Mouse (Mus musculus) forebrain, embryonic 16.5 days (tissue): ENCODE measurements around the gene Lgals1. TPM values are rescaled to one million over a fixed set of nuclear protein-coding genes. Genes with fewer than 3 reads are reported as not detected.

Experiments used
- ATAC-seq: fragments of 200-750 bp; cut with Nextera tagmentation; 2 replicates; pipeline ENCODE4 v1.8.0; 2017; ENCODE audit warnings: mild to moderate bottlenecking, moderate library complexity
- H3K27ac ChIP-seq: fragments of 300-500 bp; sonication (generic); 2 replicates; pipeline ENCODE4 v1.5.1; 2014; ENCODE audit warnings: low read length, control low read depth
- H3K27me3 ChIP-seq: fragments of 300-500 bp; sonication (generic); replicated peaks from 2 replicates; pipeline ENCODE4 v1.6.1; 2014; ENCODE audit warnings: low read length; ENCODE audit not compliant: control insufficient read depth, insufficient read depth
- H3K36me3 ChIP-seq: fragments of 300-500 bp; sonication (generic); 2 replicates; pipeline ENCODE4 v1.6.1; 2014; ENCODE audit not compliant: control insufficient read depth, insufficient read depth
- H3K4me1 ChIP-seq: fragments of 300-500 bp; sonication (generic); replicated peaks from 2 replicates; pipeline ENCODE4 v1.6.1; 2014; ENCODE audit warnings: low read length; ENCODE audit not compliant: control insufficient read depth, insufficient read depth
- H3K4me2 ChIP-seq: fragments of 300-500 bp; sonication (generic); 2 replicates; pipeline ENCODE4 v1.6.1; 2014; ENCODE audit warnings: mild to moderate bottlenecking, low read length, control low read depth
- H3K4me3 ChIP-seq: fragments of 300-500 bp; sonication (generic); replicated peaks from 2 replicates; pipeline ENCODE4 v1.5.1; 2014; ENCODE audit warnings: mild to moderate bottlenecking, low read length, control low read depth
- H3K9ac ChIP-seq: fragments of 300-500 bp; sonication (generic); replicated peaks from 2 replicates; pipeline ENCODE4 v1.6.1; 2014; ENCODE audit warnings: low read depth, low read length, control low read depth
- H3K9me3 ChIP-seq: fragments of 300-500 bp; sonication (generic); 2 replicates; pipeline ENCODE4 v1.6.1; 2016; ENCODE audit warnings: low read length; ENCODE audit not compliant: control insufficient read depth
- WGBS: fragments of 180-500 bp; shearing (Covaris S2); extraction: QIAGEN DNeasy Blood & Tissue Kit; methylation state at CpG from one replicate; pipeline ENCODE4 v1.1.7; 2014; 5-methylcytosine and 5-hydroxymethylcytosine counted together
- polyA plus RNA-seq: library from polyadenylated mRNA; unstranded; fragments of >200 nt; fragmentation: Nextera tagmentation; extraction: Ambion mirVana; gene quantifications from 2 replicates; pipeline ENCODE4 v1.2.1, GENCODE M21; 2015

The Lgals1 gene
- polyA plus RNA-seq, 1 experiment from 2014 or later, result 51.9 TPM

- Histone ChIP-seq H3K9me3 (no peaks in the 10 kb centered on the region), H3K36me3 (peaks cover 6% of the 10 kb centered on the region), H3K27ac (no peak overlapping the region), H3K9ac (no peak overlapping the region), H3K27me3 (no peaks in the 10 kb centered on the region), H3K4me3 (no peak overlapping the region), H3K4me1 (peaks cover 24% of the 10 kb centered on the region), H3K4me2 (no peak overlapping the region)
- WGBS, result 27% methylated on average over 7 of the region's 7 CpGs
- ATAC-seq, result no peak
Measured at GRCm38 (mm10) chr15:78946232-78946631, 19.7 kb downstream of the Lgals1 start.

- Histone ChIP-seq H3K27ac (peak within 1 kb of the TSS; percentile 3), H3K9me3 (no peaks in the 10 kb centered on the region), H3K9ac (peak within 1 kb of the TSS; percentile 82), H3K4me3 (peak within 1 kb of the TSS; percentile 64), H3K36me3 (0 out of 2 replicates have a peak, but pooled peaks cover 3% of the 10 kb centered on the region), H3K4me1 (peaks cover 24% of the 10 kb centered on the region), H3K27me3 (no peaks in the 10 kb centered on the region), H3K4me2 (peak within 1 kb of the TSS; percentile 75)
- ATAC-seq, result peak; percentile 97
- WGBS, result 0% methylated on average over 24 of the region's 24 CpGs
Measured at GRCm38 (mm10) chr15:78947657-78948056, 21.1 kb downstream of the Lgals1 start, which contains the start of gene Triobp. Triobp (plus strand) TSS chr15:78947724.

- 0 out of 2 replicates have a peak, but pooled peaks cover 3% of the 10 kb centered on the region for H3K36me3 ChIP-seq
- peak; percentile 37 for ATAC-seq
- peak overlapping the region; percentile 75 for H3K4me2 ChIP-seq
- peak overlapping the region; percentile 3 for H3K27ac ChIP-seq
- H3K9me3 ChIP-seq, result no peaks in the 10 kb centered on the region
- no peaks in the 10 kb centered on the region for H3K27me3 ChIP-seq
- 2% methylated on average over 11 of the region's 11 CpGs for WGBS
- peak overlapping the region; percentile 82 for H3K9ac ChIP-seq
- H3K4me3 ChIP-seq, result peak overlapping the region; percentile 64
- H3K4me1 ChIP-seq, result peaks cover 23% of the 10 kb centered on the region
Measured at GRCm38 (mm10) chr15:78948152-78948725, 21.7 kb downstream of the Lgals1 start.

GRCm38 (mm10) chr15:78948883-78949282 lies 22.4 kb downstream of the Lgals1 start:
- H3K4me2 ChIP-seq, result peak overlapping the region; percentile 75
- H3K9me3 ChIP-seq, result no peaks in the 10 kb centered on the region
- WGBS, result 96% methylated on average over 3 of the region's 3 CpGs
- peak overlapping the region; percentile 64 for H3K4me3 ChIP-seq
- H3K27ac ChIP-seq, result no peak overlapping the region
- H3K9ac ChIP-seq, result no peak overlapping the region
- H3K36me3 ChIP-seq, result 0 out of 2 replicates have a peak, but pooled peaks cover 3% of the 10 kb centered on the region
- H3K4me1 ChIP-seq, result peaks cover 23% of the 10 kb centered on the region
- H3K27me3 ChIP-seq, result no peaks in the 10 kb centered on the region
- ATAC-seq, result no peak

GRCm38 (mm10) chr15:78955663-78956062 lies 29.1 kb downstream of the Lgals1 start:
- WGBS, result 80% methylated on average over 3 of the region's 3 CpGs

GRCm38 (mm10) chr15:78956351-78956750 lies 29.8 kb downstream of the Lgals1 start:
- Histone ChIP-seq H3K27ac (no peak overlapping the region), H3K4me1 (0 out of 2 replicates have a peak, but pooled peaks cover 2% of the 10 kb centered on the region), H3K4me3 (no peak overlapping the region), H3K4me2 (no peak overlapping the region), H3K9me3 (no peaks in the 10 kb centered on the region), H3K9ac (no peak overlapping the region), H3K36me3 (peaks cover 15% of the 10 kb centered on the region), H3K27me3 (no peaks in the 10 kb centered on the region)
- no peak for ATAC-seq
- WGBS, result 88% methylated on average over 4 of the region's 4 CpGs

More at GRCm38 (mm10) chr15:78955663-78956062, 29.1 kb downstream of the Lgals1 start:
- Histone ChIP-seq H3K9ac (no peak overlapping the region), H3K9me3 (no peaks in the 10 kb centered on the region), H3K27me3 (no peaks in the 10 kb centered on the region), H3K4me1 (peaks cover 5% of the 10 kb centered on the region), H3K4me2 (no peak overlapping the region), H3K36me3 (peaks cover 17% of the 10 kb centered on the region), H3K27ac (no peak overlapping the region), H3K4me3 (no peak overlapping the region)
- ATAC-seq, result no peak

- 0 out of 2 replicates have a peak, but pooled peaks cover 2% of the 10 kb centered on the region for H3K4me1 ChIP-seq
- no peaks in the 10 kb centered on the region for H3K9me3 ChIP-seq
- no peak overlapping the region for H3K9ac ChIP-seq
- no peak overlapping the region for H3K4me2 ChIP-seq
- H3K27me3 ChIP-seq, result no peaks in the 10 kb centered on the region
- 85% methylated on average over 15 of the region's 15 CpGs for WGBS
- peaks cover 16% of the 10 kb centered on the region for H3K36me3 ChIP-seq
- H3K27ac ChIP-seq, result no peak overlapping the region
- ATAC-seq, result no peak
- no peak overlapping the region for H3K4me3 ChIP-seq
Measured at GRCm38 (mm10) chr15:78957021-78957420, 30.5 kb downstream of the Lgals1 start.

GRCm38 (mm10) chr15:78959537-78959936 lies 33.0 kb downstream of the Lgals1 start:
- 91% methylated on average over 11 of the region's 11 CpGs for WGBS
- no peaks in the 10 kb centered on the region for H3K4me1 ChIP-seq
- H3K27me3 ChIP-seq, result no peaks in the 10 kb centered on the region
- no peak for ATAC-seq
- H3K4me3 ChIP-seq, result no peak overlapping the region
- no peaks in the 10 kb centered on the region for H3K9me3 ChIP-seq
- no peak overlapping the region for H3K9ac ChIP-seq
- H3K27ac ChIP-seq, result no peak overlapping the region
- H3K36me3 ChIP-seq, result peaks cover 14% of the 10 kb centered on the region
- H3K4me2 ChIP-seq, result no peak overlapping the region

- Histone ChIP-seq H3K9ac (no peak overlapping the region), H3K27me3 (no peaks in the 10 kb centered on the region), H3K36me3 (peaks cover 14% of the 10 kb centered on the region), H3K4me1 (no peaks in the 10 kb centered on the region), H3K9me3 (no peaks in the 10 kb centered on the region), H3K4me3 (no peak overlapping the region), H3K27ac (no peak overlapping the region), H3K4me2 (no peak overlapping the region)
- no peak for ATAC-seq
- WGBS, result 81% methylated on average over 4 of the region's 4 CpGs
Measured at GRCm38 (mm10) chr15:78960088-78960487, 33.6 kb downstream of the Lgals1 start.
